Mouse (Mus musculus): Measurements from ENCODE around the gene Ldha. TPM values are rescaled to one million over a fixed set of nuclear protein-coding genes. Genes with fewer than 3 reads are reported as not detected.
A peak's percentile ranks its signal among the peaks of the same experiment; 100 is the strongest.

Gene Ldha
- total and polyA plus RNA-seq, 2 experiments from 2014 or later: 467 to 747 TPM

- Histone ChIP-seq H3K36me3 (ENCODE audit: insufficient read depth, low read length) (peaks cover 4% of the 10 kb centered on the region; the same call in 1 of the 2 replicates), H3K27ac (no peak overlapping the region), H3K9me3 (ENCODE audit: low read length) (no peaks in the 10 kb centered on the region), H3K9ac (replicated peaks; ENCODE audit: low read length) (no peak overlapping the region), H3K4me2 (ENCODE audit: low read depth, low read length) (no peak overlapping the region), H3K4me3 (ENCODE audit: low read length) (no peak overlapping the region), H3K4me1 (ENCODE audit: insufficient read depth, low read length) (peaks cover 21% of the 10 kb centered on the region), H3K27me3 (ENCODE audit: insufficient read depth, low read length) (no peaks in the 10 kb centered on the region)
- no peak for TF ChIP-seq CTCF (IDR thresholded peaks at IDR 0.05; ENCODE audit: low read depth)
- ATAC-seq (no peak), DNase-seq (ENCODE audit: low spot score) (no peak)
- WGBS: 90% methylated on average over 4 of the region's 4 CpGs
Observed at GRCm38 (mm10) chr7:46843576-46843975, 2.3 kb downstream of the Ldha start.

GRCm38 (mm10) chr7:46845211-46845977 lies 4.1 kb downstream of the Ldha start:
- under 1% methylated on average over 51 of the region's 51 CpGs for WGBS
- Histone ChIP-seq H3K27me3 (ENCODE audit: insufficient read depth, low read length) (no peaks in the 10 kb centered on the region), H3K27ac (peak overlapping the region; percentile 86), H3K9ac (replicated peaks; ENCODE audit: low read length) (peak overlapping the region; percentile 92), H3K4me2 (ENCODE audit: low read depth, low read length) (peak overlapping the region; percentile 94), H3K4me3 (ENCODE audit: low read length) (peak overlapping the region; percentile 82), H3K4me1 (ENCODE audit: insufficient read depth, low read length) (peaks cover 12% of the 10 kb centered on the region; the same call in 1 of the 2 replicates), H3K9me3 (ENCODE audit: low read length) (no peaks in the 10 kb centered on the region), H3K36me3 (ENCODE audit: insufficient read depth, low read length) (peaks cover 18% of the 10 kb centered on the region)
- TF ChIP-seq CTCF (IDR thresholded peaks at IDR 0.05; ENCODE audit: low read depth): no peak
- peak; percentile 96 for DNase-seq (ENCODE audit: low spot score)
- ATAC-seq: peak; percentile 89

- H3K27me3 ChIP-seq (ENCODE audit: insufficient read depth, low read length): no peaks in the 10 kb centered on the region
- peak overlapping the region; percentile 86 for H3K27ac ChIP-seq
- peak overlapping the region; percentile 94 for H3K4me2 ChIP-seq (ENCODE audit: low read depth, low read length)
- H3K4me1 ChIP-seq (ENCODE audit: insufficient read depth, low read length): peaks cover 12% of the 10 kb centered on the region; the same call in 1 of the 2 replicates
- H3K4me3 ChIP-seq (ENCODE audit: low read length): peak overlapping the region; percentile 82
- H3K9ac ChIP-seq (replicated peaks; ENCODE audit: low read length): peak overlapping the region; percentile 92
- ATAC-seq: peak; percentile 0; the same call in 1 of the 2 replicates
- TF ChIP-seq CTCF (IDR thresholded peaks at IDR 0.05; ENCODE audit: low read depth): no peak; the same call in 1 of the 2 replicates
- peaks cover 22% of the 10 kb centered on the region for H3K36me3 ChIP-seq (ENCODE audit: insufficient read depth, low read length)
- H3K9me3 ChIP-seq (ENCODE audit: low read length): no peaks in the 10 kb centered on the region
- DNase-seq (ENCODE audit: low spot score): peak; percentile 39
- 2% methylated on average over 36 of the region's 36 CpGs for WGBS
Observed at GRCm38 (mm10) chr7:46845978-46846485, 4.8 kb downstream of the Ldha start.

GRCm38 (mm10) chr7:46846486-46847244 lies 5.4 kb downstream of the Ldha start:
- WGBS: under 1% methylated on average over 28 of the region's 28 CpGs
- Histone ChIP-seq H3K9me3 (ENCODE audit: low read length) (no peaks in the 10 kb centered on the region), H3K4me2 (ENCODE audit: low read depth, low read length) (peak overlapping the region; percentile 94), H3K9ac (replicated peaks; ENCODE audit: low read length) (peak overlapping the region; percentile 92), H3K4me1 (ENCODE audit: insufficient read depth, low read length) (peaks cover 12% of the 10 kb centered on the region; the same call in 1 of the 2 replicates), H3K4me3 (ENCODE audit: low read length) (peak overlapping the region; percentile 82), H3K36me3 (ENCODE audit: insufficient read depth, low read length) (peaks cover 28% of the 10 kb centered on the region), H3K27me3 (ENCODE audit: insufficient read depth, low read length) (no peaks in the 10 kb centered on the region), H3K27ac (peak overlapping the region; percentile 86)
- DNase-seq (ENCODE audit: low spot score) (peak; percentile 92), ATAC-seq (peak; percentile 75)
- TF ChIP-seq CTCF (IDR thresholded peaks at IDR 0.05; ENCODE audit: low read depth): peak; percentile 65

GRCm38 (mm10) chr7:46849287-46849686 lies 8.0 kb downstream of the Ldha start:
- no peak for DNase-seq (ENCODE audit: low spot score)
- no peak overlapping the region for H3K27ac ChIP-seq
- no peak for TF ChIP-seq CTCF (IDR thresholded peaks at IDR 0.05; ENCODE audit: low read depth)
- H3K4me1 ChIP-seq (ENCODE audit: insufficient read depth, low read length): peaks cover 12% of the 10 kb centered on the region; the same call in 1 of the 2 replicates
- no peak overlapping the region for H3K4me2 ChIP-seq (ENCODE audit: low read depth, low read length)
- no peaks in the 10 kb centered on the region for H3K27me3 ChIP-seq (ENCODE audit: insufficient read depth, low read length)
- 66% methylated on average over 5 of the region's 5 CpGs for WGBS
- no peak for ATAC-seq
- H3K9ac ChIP-seq (replicated peaks; ENCODE audit: low read length): no peak overlapping the region
- no peaks in the 10 kb centered on the region for H3K9me3 ChIP-seq (ENCODE audit: low read length)
- H3K36me3 ChIP-seq (ENCODE audit: insufficient read depth, low read length): peaks cover 52% of the 10 kb centered on the region
- no peak overlapping the region for H3K4me3 ChIP-seq (ENCODE audit: low read length)

- Histone ChIP-seq H3K4me3 (ENCODE audit: low read length) (no peak overlapping the region), H3K27me3 (ENCODE audit: insufficient read depth, low read length) (no peaks in the 10 kb centered on the region), H3K4me2 (ENCODE audit: low read depth, low read length) (no peak overlapping the region), H3K27ac (no peak overlapping the region), H3K36me3 (ENCODE audit: insufficient read depth, low read length) (peaks cover 67% of the 10 kb centered on the region), H3K9me3 (ENCODE audit: low read length) (no peaks in the 10 kb centered on the region), H3K9ac (replicated peaks; ENCODE audit: low read length) (no peak overlapping the region), H3K4me1 (ENCODE audit: insufficient read depth, low read length) (peaks cover 7% of the 10 kb centered on the region; the same call in 1 of the 2 replicates)
- peak; percentile 48 for TF ChIP-seq CTCF (IDR thresholded peaks at IDR 0.05; ENCODE audit: low read depth)
- 40% methylated on average over 7 of the region's 7 CpGs for WGBS
- ATAC-seq (no peak), DNase-seq (ENCODE audit: low spot score) (peak; percentile 13)
Observed at GRCm38 (mm10) chr7:46851026-46851425, 9.8 kb downstream of the Ldha start.

Measured in hindbrain, postnatal 0 days (tissue).